Mouse (Mus musculus) midbrain, embryonic 10.5 days (tissue): Measurements from ENCODE around the gene D430041D05Rik. TPM values are rescaled to one million over a fixed set of nuclear protein-coding genes. Genes with fewer than 3 reads are reported as not detected.
A peak's percentile ranks its signal among the peaks of the same experiment; 100 is the strongest.

Experiments
- DNase-seq: peaks from one replicate; pipeline ENCODE4 v3.0.0-alpha.2; 2017; ENCODE audit warnings: low spot score
- H3K27ac ChIP-seq: fragments of 300-500 bp; sonication (generic); replicated peaks from 2 replicates; pipeline ENCODE4 v1.5.1; 2016; ENCODE audit warnings: mild to moderate bottlenecking
- H3K27me3 ChIP-seq: fragments of 300-500 bp; sonication (generic); 2 replicates; pipeline ENCODE4 v1.6.1; 2016; ENCODE audit warnings: low read depth, mild to moderate bottlenecking; ENCODE audit not compliant: poor library complexity, severe bottlenecking
- H3K36me3 ChIP-seq: fragments of 300-500 bp; sonication (generic); 2 replicates; pipeline ENCODE4 v1.6.1; 2016; ENCODE audit warnings: mild to moderate bottlenecking, moderate library complexity
- H3K4me1 ChIP-seq: fragments of 300-500 bp; sonication (generic); 2 replicates; pipeline ENCODE4 v1.6.1; 2016
- H3K4me3 ChIP-seq: fragments of 300-500 bp; sonication (generic); 2 replicates; pipeline ENCODE4 v1.5.1; 2016; ENCODE audit warnings: mild to moderate bottlenecking, moderate library complexity
- H3K9me3 ChIP-seq: fragments of 300-500 bp; sonication (generic); replicated peaks from 2 replicates; pipeline ENCODE4 v1.6.1; 2016; ENCODE audit warnings: mild to moderate bottlenecking
- WGBS: fragments of 180-500 bp; shearing (Covaris S2); methylation state at CpG from one replicate; pipeline ENCODE4 v1.1.7; 2016; 5-methylcytosine and 5-hydroxymethylcytosine counted together
- polyA plus RNA-seq: library from polyadenylated mRNA; unstranded; fragments of >200 nt; fragmentation: Nextera tagmentation; extraction: Ambion mirVana; gene quantifications from 2 replicates; pipeline ENCODE4 v1.2.1, GENCODE M21; 2016

The D430041D05Rik gene
- polyA plus RNA-seq, 1 experiment from 2014 or later = 0.95 TPM

GRCm38 (mm10) chr2:104173431-104173830, 237.4 kb downstream of the D430041D05Rik start:
- no peak for DNase-seq
- Histone ChIP-seq H3K9me3 (no peaks in the 10 kb centered on the region), H3K36me3 (no peaks in the 10 kb centered on the region), H3K27ac (no peak overlapping the region), H3K4me3 (no peak overlapping the region), H3K4me1 (peaks cover 5% of the 10 kb centered on the region), H3K27me3 (no peaks in the 10 kb centered on the region)
- 94% methylated on average over 3 of the region's 3 CpGs for WGBS

- Histone ChIP-seq H3K36me3 (no peaks in the 10 kb centered on the region), H3K4me1 (peaks cover 11% of the 10 kb centered on the region), H3K9me3 (no peaks in the 10 kb centered on the region), H3K27me3 (no peaks in the 10 kb centered on the region), H3K27ac (no peak overlapping the region), H3K4me3 (no peak overlapping the region)
- 78% methylated on average over 11 of the region's 11 CpGs for WGBS
- DNase-seq = no peak
Observed at GRCm38 (mm10) chr2:104172695-104173348, 238.0 kb downstream of the D430041D05Rik start.

GRCm38 (mm10) chr2:104168186-104168896, 242.5 kb downstream of the D430041D05Rik start:
- no peaks in the 10 kb centered on the region for H3K27me3 ChIP-seq
- WGBS = 77% methylated on average over 17 of the region's 17 CpGs
- DNase-seq = no peak
- no peaks in the 10 kb centered on the region for H3K36me3 ChIP-seq
- no peak overlapping the region for H3K27ac ChIP-seq
- H3K4me1 ChIP-seq = peaks cover 13% of the 10 kb centered on the region
- no peaks in the 10 kb centered on the region for H3K9me3 ChIP-seq
- no peak overlapping the region for H3K4me3 ChIP-seq

- H3K9me3 ChIP-seq = no peaks in the 10 kb centered on the region
- H3K4me3 ChIP-seq = no peak overlapping the region
- H3K27me3 ChIP-seq = no peaks in the 10 kb centered on the region
- WGBS = 95% methylated on average over 23 of the region's 23 CpGs
- no peak for DNase-seq
- peaks cover 13% of the 10 kb centered on the region for H3K4me1 ChIP-seq
- H3K27ac ChIP-seq = peak overlapping the region; percentile 39; the same call in 1 of the 2 replicates
- H3K36me3 ChIP-seq = no peaks in the 10 kb centered on the region
Observed at GRCm38 (mm10) chr2:104167765-104168164, 243.0 kb downstream of the D430041D05Rik start.

- Histone ChIP-seq H3K27me3 (no peaks in the 10 kb centered on the region), H3K9me3 (no peaks in the 10 kb centered on the region), H3K4me3 (no peak overlapping the region), H3K36me3 (no peaks in the 10 kb centered on the region), H3K27ac (no peak overlapping the region), H3K4me1 (peaks cover 13% of the 10 kb centered on the region)
- 93% methylated on average over 2 of the region's 2 CpGs for WGBS
- DNase-seq = no peak
Observed at GRCm38 (mm10) chr2:104165631-104166030, 245.2 kb downstream of the D430041D05Rik start.

- H3K4me1 ChIP-seq = peaks cover 13% of the 10 kb centered on the region
- H3K27ac ChIP-seq = no peak overlapping the region
- 93% methylated on average over 4 of the region's 4 CpGs for WGBS
- no peaks in the 10 kb centered on the region for H3K27me3 ChIP-seq
- H3K9me3 ChIP-seq = no peaks in the 10 kb centered on the region
- DNase-seq = no peak
- H3K36me3 ChIP-seq = no peaks in the 10 kb centered on the region
- no peak overlapping the region for H3K4me3 ChIP-seq
Observed at GRCm38 (mm10) chr2:104163978-104164487, 246.8 kb downstream of the D430041D05Rik start.

- Histone ChIP-seq H3K9me3 (no peaks in the 10 kb centered on the region), H3K27me3 (no peaks in the 10 kb centered on the region), H3K4me3 (no peak overlapping the region), H3K27ac (no peak overlapping the region), H3K36me3 (no peaks in the 10 kb centered on the region), H3K4me1 (peaks cover 8% of the 10 kb centered on the region)
- WGBS = 82% methylated on average over 7 of the region's 7 CpGs
- no peak for DNase-seq
Observed at GRCm38 (mm10) chr2:104163418-104163817, 247.4 kb downstream of the D430041D05Rik start.

DNA sequence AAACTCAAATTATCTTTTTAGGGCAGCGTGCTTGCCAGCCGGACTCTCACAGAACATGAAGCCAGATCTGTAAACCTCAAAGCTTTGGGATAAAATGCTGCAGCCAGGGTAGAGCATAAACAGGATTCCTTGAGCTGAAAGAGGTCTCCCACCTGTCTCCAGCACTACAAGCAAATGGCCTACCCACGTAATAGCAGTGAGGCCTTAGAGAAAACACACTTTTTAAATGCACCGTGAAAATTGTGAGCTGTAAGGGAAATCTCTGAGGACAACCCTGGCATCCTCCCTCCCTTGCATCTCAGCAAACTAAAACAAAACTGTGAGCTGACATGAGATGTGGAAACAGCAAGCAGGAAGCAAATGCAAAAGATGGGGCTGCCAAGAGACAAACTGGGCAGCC, 253.0 kb downstream of the D430041D05Rik start:
- 86% methylated on average over 4 of the region's 4 CpGs for WGBS
- DNase-seq = no peak

GRCm38 (mm10) chr2:104153876-104154275, 256.9 kb downstream of the D430041D05Rik start:
- no peaks in the 10 kb centered on the region for H3K9me3 ChIP-seq
- 88% methylated on average over 3 of the region's 3 CpGs for WGBS
- no peaks in the 10 kb centered on the region for H3K4me1 ChIP-seq
- DNase-seq = no peak
- H3K4me3 ChIP-seq = no peak overlapping the region
- no peaks in the 10 kb centered on the region for H3K27me3 ChIP-seq
- no peak overlapping the region for H3K27ac ChIP-seq
- no peaks in the 10 kb centered on the region for H3K36me3 ChIP-seq

More for the DNA sequence above, 253.0 kb downstream of the D430041D05Rik start:
- Histone ChIP-seq H3K36me3 (no peaks in the 10 kb centered on the region), H3K4me1 (no peaks in the 10 kb centered on the region), H3K4me3 (no peak overlapping the region), H3K27me3 (no peaks in the 10 kb centered on the region), H3K27ac (no peak overlapping the region), H3K9me3 (no peaks in the 10 kb centered on the region)

DNA sequence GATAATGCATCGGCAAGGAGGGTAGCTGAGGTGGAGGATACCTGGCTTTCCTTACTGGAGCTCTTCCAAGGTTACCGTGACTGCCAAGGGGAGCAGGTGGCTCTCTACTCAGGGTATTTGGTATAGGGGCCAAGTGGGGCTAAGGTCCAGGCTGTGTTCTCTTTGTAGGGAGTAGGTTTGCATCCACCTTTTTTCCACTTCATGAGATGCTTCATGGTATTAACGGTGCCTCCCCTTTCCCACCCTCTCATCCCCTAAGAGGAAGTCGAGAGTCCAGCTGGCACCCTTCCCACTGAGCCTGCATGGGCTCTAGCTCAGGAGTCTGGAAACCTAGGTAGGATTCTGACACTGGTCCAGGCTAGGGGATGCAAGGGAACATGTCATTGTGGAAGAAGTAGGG, 257.5 kb downstream of the D430041D05Rik start:
- no peak for DNase-seq
- H3K9me3 ChIP-seq = no peaks in the 10 kb centered on the region
- no peak overlapping the region for H3K27ac ChIP-seq
- WGBS = 92% methylated on average over 4 of the region's 4 CpGs
- no peak overlapping the region for H3K4me3 ChIP-seq
- H3K27me3 ChIP-seq = no peaks in the 10 kb centered on the region
- no peaks in the 10 kb centered on the region for H3K36me3 ChIP-seq
- H3K4me1 ChIP-seq = no peaks in the 10 kb centered on the region

GRCm38 (mm10) chr2:104150608-104151397, 260.0 kb downstream of the D430041D05Rik start:
- H3K36me3 ChIP-seq = no peaks in the 10 kb centered on the region
- no peaks in the 10 kb centered on the region for H3K9me3 ChIP-seq
- no peak overlapping the region for H3K4me3 ChIP-seq
- no peak overlapping the region for H3K27ac ChIP-seq
- no peak for DNase-seq
- H3K27me3 ChIP-seq = no peaks in the 10 kb centered on the region
- WGBS = 87% methylated on average over 6 of the region's 6 CpGs
- H3K4me1 ChIP-seq = peaks cover 4% of the 10 kb centered on the region; the same call in 1 of the 2 replicates

- WGBS = 87% methylated on average over 4 of the region's 4 CpGs
- H3K4me1 ChIP-seq = peaks cover 4% of the 10 kb centered on the region; the same call in 1 of the 2 replicates
- H3K36me3 ChIP-seq = no peaks in the 10 kb centered on the region
- no peaks in the 10 kb centered on the region for H3K27me3 ChIP-seq
- no peak overlapping the region for H3K27ac ChIP-seq
- no peaks in the 10 kb centered on the region for H3K9me3 ChIP-seq
- no peak overlapping the region for H3K4me3 ChIP-seq
- no peak for DNase-seq
Observed at GRCm38 (mm10) chr2:104147910-104148561, 262.8 kb downstream of the D430041D05Rik start.
